Mouse (Mus musculus): ENCODE measurements around the gene Sord.

GRCm38 (mm10) chr2:122260729-122261128, 26.2 kb downstream of the Sord start:
- TF ChIP-seq CTCF (IDR thresholded peaks at IDR 0.05; ENCODE audit: low read depth, low read length): no peak
- no peak for TF ChIP-seq POLR2A (IDR thresholded peaks at IDR 0.05; ENCODE audit: extremely low read depth, insufficient read depth, low read length)

Data from liver, adult 2 months (tissue).